Mouse (Mus musculus): Measurements from ENCODE around the gene Chst12. TPM values are rescaled to one million over a fixed set of nuclear protein-coding genes. Genes with fewer than 3 reads are reported as not detected.
"Not testable (repeated sequence)": the region's sequence is repeated elsewhere in the genome, so short reads cannot be mapped to it uniquely, and the experiment has no call there.

The Chst12 gene
- total RNA-seq (2021): 10 to 100 TPM; 11.0 to 11.8 TPM
- long read RNA-seq, experiment 1, transcript Chst12-201 (2 exons, 2,331 nt): major isoform, 15 of 16 reads
- long read RNA-seq, experiment 1, partial matches to known transcripts: 0 of 16 reads
- long read RNA-seq, experiment 1, other reads (novel, unspliced or antisense): 1 of 16 reads
- long read RNA-seq, experiment 2, transcript Chst12-201 (2 exons, 2,331 nt): major isoform, 18 of 25 reads
- long read RNA-seq, experiment 2, partial matches to known transcripts: 0 of 25 reads
- long read RNA-seq, experiment 2, other reads (novel, unspliced or antisense): 5 of 25 reads

GRCm38 (mm10) chr5:140505208-140505780 lies at the start of gene Chst12:
TSS of gene Chst12 (plus strand) at chr5:140505550.
- peak; percentile 98 to 99 for DNase-seq (ENCODE audit: low spot score in 2 of 2)

GRCm38 (mm10) chr5:140461476-140461875 lies 43.9 kb upstream of the Chst12 start:
- DNase-seq (ENCODE audit: low spot score in 2 of 2): no peak

- not testable (repeated sequence) for DNase-seq (ENCODE audit: low spot score in 2 of 2)
These were observed 42.2 kb upstream of the Chst12 start for GRCm38 (mm10) chr5:140463151-140463550.

GRCm38 (mm10) chr5:140464943-140465342 lies 40.4 kb upstream of the Chst12 start:
- DNase-seq (ENCODE audit: low spot score in 2 of 2): no peak

- no peak for DNase-seq (ENCODE audit: low spot score in 2 of 2)
These were observed 33.0 kb upstream of the Chst12 start for GRCm38 (mm10) chr5:140472336-140472735.

- DNase-seq (ENCODE audit: low spot score in 2 of 2): no peak
These were observed 23.9 kb upstream of the Chst12 start for GRCm38 (mm10) chr5:140481458-140481857.

- DNase-seq (ENCODE audit: low spot score in 2 of 2): no peak
These were observed 14.2 kb upstream of the Chst12 start for GRCm38 (mm10) chr5:140491142-140491541.

GRCm38 (mm10) chr5:140492684-140493233 lies 12.6 kb upstream of the Chst12 start:
- no peak for DNase-seq (ENCODE audit: low spot score in 2 of 2)

GRCm38 (mm10) chr5:140498176-140498575 lies 7.2 kb upstream of the Chst12 start:
- DNase-seq (ENCODE audit: low spot score in 2 of 2): no peak

- DNase-seq (ENCODE audit: low spot score in 2 of 2): no peak
These were observed 4.6 kb upstream of the Chst12 start for GRCm38 (mm10) chr5:140500736-140501135.

- DNase-seq (ENCODE audit: low spot score in 2 of 2): no peak
These were observed 3.1 kb upstream of the Chst12 start for GRCm38 (mm10) chr5:140501982-140502836.

GRCm38 (mm10) chr5:140502925-140503324 lies 2.4 kb upstream of the Chst12 start:
- not testable (repeated sequence) for DNase-seq (ENCODE audit: low spot score in 2 of 2)

GRCm38 (mm10) chr5:140506096-140506794 lies 895 bp downstream of the Chst12 start:
- DNase-seq (ENCODE audit: low spot score in 2 of 2): no peak

- DNase-seq (ENCODE audit: low spot score in 2 of 2): no peak
These were observed 2.3 kb downstream of the Chst12 start for GRCm38 (mm10) chr5:140507466-140508208.

- DNase-seq (ENCODE audit: low spot score in 2 of 2): no peak
These were observed 3.3 kb downstream of the Chst12 start for GRCm38 (mm10) chr5:140508686-140509085.

GRCm38 (mm10) chr5:140509204-140509603 lies 3.9 kb downstream of the Chst12 start:
- no peak for DNase-seq (ENCODE audit: low spot score in 2 of 2)

GRCm38 (mm10) chr5:140510012-140511000 lies 5.0 kb downstream of the Chst12 start:
- DNase-seq (ENCODE audit: low spot score in 2 of 2): no peak

- DNase-seq (ENCODE audit: low spot score in 2 of 2): no peak
These were observed 8.6 kb downstream of the Chst12 start for GRCm38 (mm10) chr5:140513921-140514320.
